34 mouse cellular contexts compared by ENCODE assay signal in the genomic region with DNA sequence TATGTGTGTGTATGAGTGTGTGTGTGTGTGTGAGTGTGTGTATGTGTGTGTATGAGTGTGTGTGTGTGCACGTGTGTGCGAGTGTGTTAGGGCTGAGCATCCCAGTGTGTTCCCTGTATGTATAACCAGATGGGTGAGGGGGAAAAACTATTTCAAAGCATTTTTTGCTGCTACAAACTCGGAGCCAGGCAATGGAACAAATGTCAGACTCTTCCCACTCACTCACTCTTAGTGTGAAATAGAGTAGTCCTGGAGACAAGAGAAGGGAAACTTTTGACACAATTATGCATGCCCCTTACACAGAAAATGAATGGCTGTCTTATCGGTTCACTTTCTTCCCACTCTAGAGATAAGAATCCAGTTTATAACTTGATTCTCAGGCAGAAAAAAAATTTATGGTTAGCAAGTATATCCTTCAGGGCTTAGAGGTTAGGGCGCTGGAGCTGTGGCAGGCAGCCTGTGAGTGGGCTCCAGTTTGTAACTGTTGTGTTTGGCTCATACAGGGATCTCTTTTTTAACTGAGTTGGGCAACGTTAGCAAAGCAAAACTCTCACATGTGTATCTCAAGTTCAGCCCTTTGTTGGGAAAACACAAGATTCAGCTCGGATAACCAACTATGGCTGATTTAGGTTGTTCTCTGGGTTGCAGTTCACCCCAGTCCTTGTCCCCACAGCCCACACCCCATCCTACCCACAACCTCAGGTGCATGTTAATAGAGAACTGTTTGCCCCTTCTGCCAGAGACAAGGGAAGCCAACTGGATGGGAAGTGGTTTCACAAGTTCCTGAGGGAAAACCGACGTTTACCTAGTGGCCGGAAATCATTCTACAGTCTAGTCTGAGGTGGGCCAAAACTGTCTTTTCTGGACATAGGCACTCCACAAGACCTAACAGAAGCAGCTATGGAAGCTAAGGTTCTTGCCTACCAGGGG. TPM values are rescaled to one million over a fixed set of nuclear protein-coding genes. Genes with fewer than 3 reads are reported as not detected.
A peak's percentile ranks its signal among the peaks of the same experiment; 100 is the strongest.
DNase-seq lines count a peak whose midpoint lies in the region; ATAC-seq and TF ChIP-seq lines count a peak whose summit lies in the region.
"Had no signal": no experiment of that assay in that cellular context is flagged by ENCODE, and none has a peak within 500 bp of the region (broad histone marks: within the 10 kb centered on the region; RNA-seq: fewer than 3 reads in every experiment).

No protein-coding gene starts in this region.

- peak; percentile 64 for ATAC-seq in frontal cortex, adult (ENCODE audit: low TSS enrichment)
- ATAC-seq in granulocyte monocyte progenitor cell, adult 5-6 weeks (replicated peaks; ENCODE audit: poor library complexity, severe bottlenecking) = peak; percentile 71
- ATAC-seq in liver, embryonic 11.5 days (replicated peaks; ENCODE audit: low FRiP score) = no peak
- ATAC-seq in CD4-positive, CD25-positive, alpha-beta regulatory T cell, adult 4 months = no peak
- ATAC-seq: forebrain, embryonic 14.5 days; hindbrain, postnatal 0 days; intestine, embryonic 15.5 days; midbrain, embryonic 13.5 days had no signal

- no peaks in the 10 kb centered on the region for H3K27me3 ChIP-seq in thymus, adult 2 months (ENCODE audit: control insufficient read depth, insufficient read depth, low read length)
- H3K27me3 ChIP-seq in liver, embryonic 11.5 days (replicated peaks; ENCODE audit: control insufficient read depth, insufficient read depth, low read length) = no peaks in the 10 kb centered on the region; the same call in 1 of the 2 replicates
- H3K27me3 ChIP-seq: embryonic facial prominence, embryonic 15.5 days; intestine, embryonic 15.5 days; limb, embryonic 12.5 days; midbrain, embryonic 13.5 days; neural tube, embryonic 13.5 days had no signal

- H3K36me3 ChIP-seq in thymus, adult 2 months (ENCODE audit: control insufficient read depth, insufficient read depth, low read length) = no peaks in the 10 kb centered on the region
- H3K36me3 ChIP-seq in liver, embryonic 11.5 days (ENCODE audit: control insufficient read depth, insufficient read depth, low read length) = no peaks in the 10 kb centered on the region
- H3K36me3 ChIP-seq: embryonic facial prominence, embryonic 10.5 days; embryonic facial prominence, embryonic 15.5 days; heart, embryonic 10.5 days; heart, embryonic 15.5 days; intestine, embryonic 15.5 days; limb, embryonic 12.5 days; lung, embryonic 15.5 days; midbrain, embryonic 13.5 days; neural tube, embryonic 13.5 days had no signal

- no peak overlapping the region for H3K4me3 ChIP-seq in thymus, adult 2 months (ENCODE audit: control insufficient read depth, insufficient read depth, low read length)
- H3K4me3 ChIP-seq in liver, embryonic 11.5 days (ENCODE audit: low read depth, low read length) = no peak overlapping the region
- H3K4me3 ChIP-seq: embryonic facial prominence, embryonic 10.5 days; embryonic facial prominence, embryonic 15.5 days; gastrocnemius, adult 2 months; heart, embryonic 10.5 days; heart, embryonic 15.5 days; intestine, embryonic 15.5 days; left cerebral cortex, adult 2 months; limb, embryonic 12.5 days; lung, embryonic 15.5 days; megakaryocyte, embryonic 14.5 days; midbrain, embryonic 13.5 days; neural tube, embryonic 13.5 days had no signal

- H3K4me1 ChIP-seq in thymus, adult 2 months (replicated peaks; ENCODE audit: control insufficient read depth, insufficient read depth, low read length) = peaks cover 12% of the 10 kb centered on the region
- H3K4me1 ChIP-seq in liver, embryonic 11.5 days (replicated peaks; ENCODE audit: control insufficient read depth, insufficient read depth, low read length) = no peaks in the 10 kb centered on the region
- H3K4me1 ChIP-seq: intestine, embryonic 15.5 days; lung, embryonic 15.5 days; midbrain, embryonic 13.5 days; neural tube, embryonic 13.5 days had no signal

- no peak for TF ChIP-seq POLR2A in thymus, adult 2 months (IDR thresholded peaks at IDR 0.05; ENCODE audit: control insufficient read depth, extremely low read depth, insufficient read depth, low read length, poor library complexity)

- no peak overlapping the region for H3K9ac ChIP-seq in liver, embryonic 11.5 days (ENCODE audit: low read depth, low read length)
- H3K9ac ChIP-seq: embryonic facial prominence, embryonic 15.5 days; heart, embryonic 15.5 days; intestine, embryonic 15.5 days; limb, embryonic 12.5 days; lung, embryonic 15.5 days; midbrain, embryonic 13.5 days; neural tube, embryonic 13.5 days had no signal

- WGBS in thymus, adult 2 months = 30% methylated on average over 10 of the region's 10 CpGs
- WGBS in liver, embryonic 11.5 days = 67% methylated on average over 10 of the region's 10 CpGs

- DNase-seq in frontal cortex, postnatal 25 days (ENCODE audit: low spot score in 2 of 2) = no peak
- DNase-seq in thymus, adult 2 months = no peak
- no peak for DNase-seq in thymus, adult 18-20 months
- no peak for DNase-seq in liver, embryonic 11.5 days (ENCODE audit: low spot score)
- no peak for DNase-seq in c-Kit-positive CD71-positive TER-119-positive erythroid progenitor cells, embryonic 14.5 days (ENCODE audit: low spot score)
- DNase-seq: adrenal gland, postnatal 25 days; cerebellum, adult 2 months; cerebellum, postnatal 14 days; gastrocnemius, adult 2 months; kidney, adult 2 months; kidney, postnatal 4 days; thymus, postnatal 36 days had no signal

- no peak overlapping the region for H3K4me2 ChIP-seq in liver, embryonic 11.5 days
- H3K4me2 ChIP-seq: embryonic facial prominence, embryonic 15.5 days; heart, embryonic 15.5 days; intestine, embryonic 15.5 days; limb, embryonic 12.5 days; lung, embryonic 15.5 days; midbrain, embryonic 13.5 days; neural tube, embryonic 13.5 days had no signal

- 0 out of 2 replicates have a peak overlapping the region, but pooled peaks have one; percentile 19 for H3K27ac ChIP-seq in thymus, adult 2 months (ENCODE audit: control insufficient read depth, insufficient read depth, low read length)
- no peak overlapping the region for H3K27ac ChIP-seq in liver, embryonic 11.5 days (ENCODE audit: low read depth, low read length)
- H3K27ac ChIP-seq: embryonic facial prominence, embryonic 10.5 days; embryonic facial prominence, embryonic 15.5 days; gastrocnemius, adult 2 months; heart, embryonic 10.5 days; heart, embryonic 15.5 days; hindbrain, postnatal 0 days; intestine, embryonic 15.5 days; left cerebral cortex, adult 2 months; limb, embryonic 12.5 days; lung, embryonic 15.5 days; midbrain, embryonic 13.5 days; neural tube, embryonic 13.5 days had no signal

- no peaks in the 10 kb centered on the region for H3K9me3 ChIP-seq in liver, embryonic 11.5 days (ENCODE audit: control insufficient read depth, low read length)
- H3K9me3 ChIP-seq: embryonic facial prominence, embryonic 10.5 days; embryonic facial prominence, embryonic 15.5 days; heart, embryonic 10.5 days; heart, embryonic 15.5 days; intestine, embryonic 15.5 days; limb, embryonic 12.5 days; lung, embryonic 15.5 days; megakaryocyte, embryonic 14.5 days; midbrain, embryonic 13.5 days; neural tube, embryonic 13.5 days had no signal

- TF ChIP-seq CTCF in thymus, adult 2 months (IDR thresholded peaks at IDR 0.05; ENCODE audit: borderline replicate concordance, control insufficient read depth, extremely low read depth, insufficient read depth, low read length, poor library complexity) = no peak

RNA-seq across cellular contexts. Expression of a gene that starts 12.9 kb away (rescaled TPM):
- 18.1 and 20.0 TPM in 2 replicates for polyA plus RNA-seq in thymus, adult 2 months (2012; rRNA removed)
- total RNA-seq in granulocyte monocyte progenitor cell, adult 5-6 weeks (2014; fragmentation: Nextera tagmentation) = 27.7 and 39.2 TPM in 2 replicates
- total RNA-seq in granulocyte monocyte progenitor cell, adult 5-6 weeks (2017) = 52.7 and 61.3 TPM in 2 replicates
- polyA plus RNA-seq in liver, embryonic 11.5 days (2014; fragmentation: Nextera tagmentation; extraction: Ambion mirVana) = 15.9 and 18.6 TPM in 2 replicates
- 10 to 100 TPM; 11.8 to 15.7 TPM for polyA plus RNA-seq in CD4-positive, CD25-positive, alpha-beta regulatory T cell, adult 4 months (2017; shearing (Covaris generic))

RNA-seq across cellular contexts. Expression of a gene that starts 36.5 kb away (rescaled TPM):
- 0.27 TPM in 1 of 2 replicates, not detected in the other for polyA plus RNA-seq in thymus, adult 2 months (2012; rRNA removed)
- not detected in 2 replicates for total RNA-seq in granulocyte monocyte progenitor cell, adult 5-6 weeks (2014; fragmentation: Nextera tagmentation)
- not detected in 2 replicates for total RNA-seq in granulocyte monocyte progenitor cell, adult 5-6 weeks (2017)
- not detected in 2 replicates for polyA plus RNA-seq in liver, embryonic 11.5 days (2014; fragmentation: Nextera tagmentation; extraction: Ambion mirVana)
- polyA plus RNA-seq in CD4-positive, CD25-positive, alpha-beta regulatory T cell, adult 4 months (2017; shearing (Covaris generic)) = not detected
- total RNA-seq: adrenal gland, adult 18-20 months; adrenal gland, postnatal 25 days; gastrocnemius, adult 2 months; hindbrain, postnatal 0 days; left cerebral cortex, postnatal 25 days; liver, adult 2 months had no signal
- polyA plus RNA-seq: cerebellum, adult 2 months; forebrain, embryonic 14.5 days; hindbrain, postnatal 0 days; intestine, embryonic 15.5 days; kidney, adult 2 months; kidney, embryonic 16.5 days; limb, embryonic 12.5 days; liver, adult 2 months; liver, embryonic 16.5 days; lung, embryonic 15.5 days; midbrain, embryonic 13.5 days; neural tube, embryonic 13.5 days; testis, adult 2 months had no signal

Comparison
In these comparisons a context has a peak if more than half of its experiments do, and no peak if none do; other contexts are left out.
1. ATAC-seq: peak in frontal cortex, adult (single experiment) and granulocyte monocyte progenitor cell, adult 5-6 weeks (single experiment); none in liver, embryonic 11.5 days (single experiment) and CD4-positive, CD25-positive, alpha-beta regulatory T cell, adult 4 months (single experiment).